Mouse (Mus musculus) embryo, embryonic 11.5 days (tissue): ENCODE measurements around the gene Chil4.

Experiments used
- DNase-seq: peaks from one replicate; pipeline ENCODE4 v3.0.0-alpha.2; 2012; ENCODE audit warnings: low read depth, low spot score

Gene Chil4

GRCm38 (mm10) chr3:106170522-106171053 lies 48.7 kb downstream of the Chil4 start:
- no peak for DNase-seq

GRCm38 (mm10) chr3:106167464-106167863 lies 51.8 kb downstream of the Chil4 start, which contains the start of gene Chil3:
Chil3 (minus strand) TSS chr3:106167564.
- no peak for DNase-seq

GRCm38 (mm10) chr3:106154413-106154812 lies 64.9 kb downstream of the Chil4 start:
- DNase-seq: no peak
